Mouse (Mus musculus) embryonic facial prominence, embryonic 12.5 days (tissue): ENCODE measurements around the gene Cbarp. TPM values are rescaled to one million over a fixed set of nuclear protein-coding genes. Genes with fewer than 3 reads are reported as not detected.
A peak's percentile ranks its signal among the peaks of the same experiment; 100 is the strongest.

Experiments
- ATAC-seq: fragments of 200-750 bp; cut with Nextera tagmentation; 2 replicates; pipeline ENCODE4 v1.8.0; 2017; ENCODE audit not compliant: insufficient number of reproducible peaks, insufficient read depth, low FRiP score, low TSS enrichment
- H3K27ac ChIP-seq: fragments of 300-500 bp; sonication (generic); 2 replicates; pipeline ENCODE4 v1.5.1; 2016; ENCODE audit warnings: mild to moderate bottlenecking
- H3K27me3 ChIP-seq: fragments of 300-500 bp; sonication (generic); 2 replicates; pipeline ENCODE4 v1.6.1; 2016; ENCODE audit warnings: mild to moderate bottlenecking, moderate library complexity
- H3K36me3 ChIP-seq: fragments of 300-500 bp; sonication (generic); 2 replicates; pipeline ENCODE4 v1.6.1; 2016; ENCODE audit warnings: mild to moderate bottlenecking
- H3K4me1 ChIP-seq: fragments of 300-500 bp; sonication (generic); 2 replicates; pipeline ENCODE4 v1.6.1; 2016
- H3K4me2 ChIP-seq: fragments of 300-500 bp; sonication (generic); replicated peaks from 2 replicates; pipeline ENCODE4 v1.6.1; 2016; ENCODE audit warnings: mild to moderate bottlenecking, moderate library complexity
- H3K4me3 ChIP-seq: fragments of 300-500 bp; sonication (generic); 2 replicates; pipeline ENCODE4 v1.5.1; 2016; ENCODE audit warnings: mild to moderate bottlenecking
- H3K9ac ChIP-seq: fragments of 300-500 bp; sonication (generic); 2 replicates; pipeline ENCODE4 v1.6.1; 2016; ENCODE audit warnings: mild to moderate bottlenecking, moderate library complexity
- H3K9me3 ChIP-seq: fragments of 300-500 bp; sonication (generic); 2 replicates; pipeline ENCODE4 v1.6.1; 2016; ENCODE audit warnings: mild to moderate bottlenecking, moderate library complexity
- WGBS: fragments of 180-500 bp; shearing (Covaris S2); methylation state at CpG from one replicate; pipeline ENCODE4 v1.1.7; 2016; 5-methylcytosine and 5-hydroxymethylcytosine counted together
- polyA plus RNA-seq: library from polyadenylated mRNA; unstranded; fragments of >200 nt; fragmentation: Nextera tagmentation; extraction: Ambion mirVana; gene quantifications from 2 replicates; pipeline ENCODE4 v1.2.1, GENCODE M21; 2016

Gene Cbarp
- polyA plus RNA-seq, 1 experiment from 2014 or later = 8.5 TPM

DNA sequence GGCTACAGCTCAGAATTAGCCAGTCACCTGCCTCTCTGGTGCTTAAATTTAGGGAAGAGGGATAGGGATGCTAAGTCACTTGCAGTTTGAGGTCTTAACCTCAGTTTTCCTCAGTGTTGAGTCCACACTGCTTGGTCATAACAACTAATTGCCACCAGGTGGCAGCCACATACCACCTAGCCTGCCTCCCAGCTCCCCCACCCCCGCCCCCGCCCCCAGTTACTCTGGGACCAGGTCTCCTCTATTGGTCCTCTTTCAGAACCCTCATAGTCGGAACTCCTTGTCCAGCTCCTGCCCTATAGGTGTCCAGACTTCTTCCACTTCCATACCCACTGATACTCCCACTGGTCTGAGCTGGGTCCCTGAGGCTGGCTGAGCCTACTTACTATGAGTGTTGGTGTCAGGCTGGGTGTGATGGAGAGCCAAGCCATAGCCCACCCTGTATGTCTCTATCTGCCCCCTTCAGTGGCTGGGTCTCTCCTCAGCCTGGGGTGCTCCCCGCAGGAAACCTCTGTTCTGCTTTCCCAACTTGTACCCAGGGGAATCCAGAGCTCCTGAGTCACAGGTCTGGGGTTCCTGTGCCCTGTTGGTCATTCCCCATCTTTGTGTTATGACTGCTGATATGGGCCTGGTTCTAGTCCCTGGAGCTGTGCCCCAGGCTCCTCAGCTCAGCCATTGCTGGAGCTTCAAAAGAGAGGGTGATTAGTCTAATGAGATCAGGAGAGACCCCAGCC, 35.1 kb upstream of the Cbarp start:
- Histone ChIP-seq H3K27ac (no peak overlapping the region), H3K27me3 (no peaks in the 10 kb centered on the region), H3K4me3 (no peak overlapping the region), H3K4me2 (no peak overlapping the region), H3K4me1 (peaks cover 23% of the 10 kb centered on the region), H3K9ac (0 out of 2 replicates have a peak overlapping the region, but pooled peaks have one; percentile 5), H3K9me3 (no peaks in the 10 kb centered on the region), H3K36me3 (peaks cover 17% of the 10 kb centered on the region)
- 21% methylated on average over 4 of the region's 4 CpGs for WGBS
- 0 out of 2 replicates have a peak, but pooled peaks have one; percentile 8 for ATAC-seq

DNA sequence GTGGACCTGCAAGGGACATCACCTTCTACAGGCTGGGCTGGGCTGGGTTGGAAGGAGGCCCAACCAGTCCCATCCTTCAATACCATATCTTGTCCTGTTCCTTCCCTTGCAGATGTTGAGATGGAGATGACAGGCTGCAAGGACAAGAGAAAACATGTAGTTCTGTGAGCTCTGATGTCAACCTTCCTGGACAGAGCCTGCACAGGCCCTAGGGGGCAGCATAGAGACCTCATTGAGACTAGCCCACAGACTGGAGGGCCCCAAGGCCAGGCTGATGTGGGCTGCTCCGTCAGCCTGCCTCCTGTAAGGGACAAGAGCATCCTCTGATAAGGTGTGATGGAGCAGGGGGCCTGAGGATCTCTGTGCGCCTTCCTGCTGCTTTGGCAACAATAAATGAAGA, 34.1 kb upstream of the Cbarp start:
- Histone ChIP-seq H3K27me3 (no peaks in the 10 kb centered on the region), H3K4me3 (no peak overlapping the region), H3K36me3 (peaks cover 27% of the 10 kb centered on the region), H3K9ac (no peak overlapping the region), H3K4me1 (peaks cover 24% of the 10 kb centered on the region), H3K9me3 (no peaks in the 10 kb centered on the region), H3K27ac (no peak overlapping the region), H3K4me2 (no peak overlapping the region)
- 53% methylated on average over 2 of the region's 2 CpGs for WGBS
- ATAC-seq = no peak

DNA sequence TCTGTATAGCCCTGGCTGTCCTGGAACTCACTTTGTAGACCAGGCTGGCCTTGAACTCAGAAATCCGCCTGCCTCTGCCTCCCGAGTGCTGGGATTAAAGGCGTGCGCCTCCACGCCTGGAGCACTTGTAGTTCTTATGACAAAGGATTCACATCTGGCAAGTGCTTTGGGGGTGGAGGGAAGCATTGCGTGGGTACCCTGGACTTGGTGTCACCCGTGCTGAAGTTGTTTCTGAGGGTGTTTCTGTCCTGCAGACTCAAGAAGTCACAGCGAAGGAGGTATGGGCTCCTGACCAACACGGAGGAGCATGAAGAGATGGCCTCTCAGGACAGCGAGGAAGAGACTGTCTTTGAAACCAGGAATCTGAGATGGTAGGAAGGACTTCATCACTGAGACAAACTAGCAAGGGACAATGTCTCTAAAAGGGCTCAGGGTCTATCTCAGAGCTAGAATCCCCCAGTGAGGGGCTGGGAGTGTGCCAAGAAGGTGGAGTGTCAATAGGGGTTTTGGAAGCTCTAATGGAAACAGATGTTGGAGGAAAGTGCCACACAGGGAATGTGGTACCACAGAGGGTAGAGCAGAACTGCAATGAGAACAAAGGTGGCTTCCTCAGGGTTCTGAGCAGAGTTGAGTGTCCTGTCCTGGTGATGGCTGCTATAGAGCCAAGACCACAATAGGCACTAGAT, 33.5 kb upstream of the Cbarp start:
- peaks cover 27% of the 10 kb centered on the region for H3K4me1 ChIP-seq
- H3K4me2 ChIP-seq = no peak overlapping the region
- H3K9ac ChIP-seq = no peak overlapping the region
- no peak overlapping the region for H3K4me3 ChIP-seq
- no peak for ATAC-seq
- WGBS = 85% methylated on average over 10 of the region's 10 CpGs
- no peaks in the 10 kb centered on the region for H3K9me3 ChIP-seq
- peaks cover 27% of the 10 kb centered on the region for H3K36me3 ChIP-seq
- no peaks in the 10 kb centered on the region for H3K27me3 ChIP-seq
- no peak overlapping the region for H3K27ac ChIP-seq

DNA sequence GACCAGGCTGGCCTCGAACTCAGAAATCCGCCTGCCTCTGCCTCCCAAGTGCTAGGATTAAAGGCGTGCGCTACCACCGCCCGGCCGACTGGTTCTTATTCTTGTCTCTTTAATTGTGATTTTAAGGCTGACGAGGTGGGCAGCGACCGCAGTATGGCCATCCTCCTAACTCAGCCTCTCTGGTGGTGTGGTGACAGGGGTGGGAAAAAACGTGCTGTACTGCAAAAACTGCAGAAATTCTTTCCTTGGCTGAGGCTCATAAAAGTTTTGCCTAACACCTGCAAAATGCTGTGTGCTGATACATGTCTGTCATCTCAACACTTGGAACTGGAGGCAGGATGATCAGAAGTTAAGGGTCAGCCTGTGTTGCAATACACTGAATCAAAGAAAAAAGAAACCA, 32.7 kb upstream of the Cbarp start:
- WGBS = 9% methylated on average over 11 of the region's 11 CpGs
- Histone ChIP-seq H3K27ac (peak overlapping the region; percentile 76; the same call in 1 of the 2 replicates), H3K4me2 (peak overlapping the region; percentile 58), H3K9me3 (no peaks in the 10 kb centered on the region), H3K9ac (peak overlapping the region; percentile 44), H3K27me3 (no peaks in the 10 kb centered on the region), H3K36me3 (peaks cover 27% of the 10 kb centered on the region), H3K4me1 (peaks cover 33% of the 10 kb centered on the region), H3K4me3 (peak overlapping the region; percentile 48)
- no peak for ATAC-seq

DNA sequence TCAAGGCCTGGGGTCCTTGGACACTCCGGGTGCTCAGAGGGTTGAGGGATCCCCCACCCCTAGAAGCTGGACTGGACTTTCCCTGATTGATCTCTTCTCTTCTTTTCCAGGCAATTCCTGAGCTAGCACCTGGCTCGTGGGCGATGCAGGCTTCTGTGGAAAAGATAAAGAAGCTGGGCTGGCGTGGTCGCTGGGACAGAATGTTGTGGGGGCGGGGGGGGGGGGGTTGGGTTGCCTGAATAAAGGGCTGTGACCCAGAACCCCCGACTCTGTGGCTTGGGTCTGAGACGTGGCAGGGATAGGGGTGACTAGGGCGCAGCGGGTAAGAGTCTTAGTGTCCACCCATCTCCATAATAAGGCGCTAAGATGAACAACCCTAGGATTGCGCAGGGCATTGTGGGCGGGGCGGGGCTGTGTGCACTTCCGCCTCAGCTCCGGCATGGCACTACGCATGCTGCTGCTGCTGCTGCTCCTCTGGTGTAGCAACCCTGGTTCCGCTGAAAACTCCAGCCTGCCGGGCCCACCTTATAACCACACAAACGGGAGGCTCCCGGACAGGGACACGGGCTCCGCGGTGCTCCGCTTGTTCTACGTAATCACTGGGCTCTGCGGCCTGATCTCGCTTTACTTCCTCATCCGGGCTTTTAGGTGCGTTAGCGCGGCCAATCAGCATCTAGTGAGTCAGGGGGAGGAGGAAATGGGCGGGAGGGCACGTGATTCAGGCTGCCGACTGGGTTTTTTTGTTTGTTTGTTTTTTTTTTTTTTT, 32.1 kb upstream of the Cbarp start, which contains the start of gene 1600002K03Rik:
Gene 1600002K03Rik, plus strand, starts transcription at position 418 of the 766 bp plus-strand sequence.
- Histone ChIP-seq H3K4me3 (peak within 1 kb of the TSS; percentile 48), H3K4me2 (peak within 1 kb of the TSS; percentile 58), H3K9me3 (no peaks in the 10 kb centered on the region), H3K36me3 (peaks cover 27% of the 10 kb centered on the region), H3K4me1 (peaks cover 33% of the 10 kb centered on the region), H3K27ac (peak within 1 kb of the TSS; percentile 76), H3K27me3 (no peaks in the 10 kb centered on the region), H3K9ac (peak within 1 kb of the TSS; percentile 44)
- peak; percentile 43; the same call in 1 of the 2 replicates for ATAC-seq
- WGBS = 8% methylated on average over 35 of the region's 35 CpGs

DNA sequence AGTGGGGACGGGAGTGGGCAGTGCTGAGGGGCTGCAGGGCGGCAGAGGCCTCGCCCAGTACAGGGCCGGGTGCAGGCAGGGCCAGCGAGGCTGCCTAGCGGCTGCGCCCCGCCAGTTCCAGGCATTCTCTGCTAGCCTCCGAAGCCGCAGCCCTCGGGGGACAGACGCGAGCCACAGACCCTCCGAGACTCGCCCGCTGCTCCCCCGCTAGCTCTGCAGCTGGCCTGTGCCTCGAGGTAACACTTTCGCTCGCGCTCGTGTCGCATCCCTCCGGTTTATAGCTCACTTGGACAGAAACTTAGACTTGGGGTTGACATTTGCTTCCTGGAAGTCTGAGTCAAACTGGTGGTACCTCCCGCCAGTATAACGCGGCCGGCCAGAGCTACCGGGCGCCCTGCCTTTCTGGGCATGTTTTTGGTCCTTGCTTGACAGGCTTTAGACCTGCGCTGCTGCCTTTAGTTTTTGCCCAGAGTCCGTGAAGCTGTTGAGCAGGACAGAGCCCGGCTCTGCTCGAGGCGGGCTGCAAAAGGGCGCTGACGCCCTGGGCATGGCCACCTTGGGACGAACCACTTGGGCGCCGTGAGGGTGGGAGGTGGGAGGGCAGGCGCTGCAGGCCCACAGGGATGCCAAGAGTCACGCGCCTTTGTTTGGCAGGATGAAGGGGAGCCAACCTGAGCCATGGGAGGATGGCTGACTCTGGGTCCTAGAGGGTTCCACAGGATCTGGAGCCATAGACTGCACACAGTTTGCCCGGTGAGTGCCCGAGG, 31.3 kb upstream of the Cbarp start:
- no peaks in the 10 kb centered on the region for H3K27me3 ChIP-seq
- 85% methylated on average over 45 of the region's 45 CpGs for WGBS
- H3K4me3 ChIP-seq = peak overlapping the region; percentile 48; the same call in 1 of the 2 replicates
- peak overlapping the region; percentile 76 for H3K27ac ChIP-seq
- H3K9ac ChIP-seq = peak overlapping the region; percentile 34; the same call in 1 of the 2 replicates
- peaks cover 33% of the 10 kb centered on the region for H3K4me1 ChIP-seq
- peak overlapping the region; percentile 58; the same call in 1 of the 2 replicates for H3K4me2 ChIP-seq
- H3K9me3 ChIP-seq = no peaks in the 10 kb centered on the region
- ATAC-seq = no peak
- peaks cover 27% of the 10 kb centered on the region for H3K36me3 ChIP-seq

DNA sequence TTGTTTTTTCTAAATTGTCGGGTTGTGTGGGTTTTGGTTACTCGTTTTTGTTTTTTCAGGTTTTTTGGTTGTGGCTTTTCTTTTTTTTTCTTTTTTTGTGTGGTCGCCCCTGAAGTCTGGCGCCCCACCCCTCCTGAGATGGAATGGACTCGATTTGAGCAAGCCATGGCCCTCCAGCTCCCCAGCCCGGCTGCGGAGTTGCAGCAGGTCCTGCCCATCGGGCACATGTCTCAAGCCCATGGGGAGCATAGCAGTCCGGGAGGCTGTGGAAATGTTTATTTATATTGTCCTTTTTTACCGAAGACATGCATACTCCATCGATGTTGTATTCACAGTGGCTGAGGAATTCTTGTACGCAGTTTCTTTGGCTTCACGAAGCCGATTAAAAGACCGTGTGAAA, 30.6 kb upstream of the Cbarp start:
- no peak overlapping the region for H3K4me3 ChIP-seq
- peaks cover 37% of the 10 kb centered on the region for H3K4me1 ChIP-seq
- no peak for ATAC-seq
- no peaks in the 10 kb centered on the region for H3K9me3 ChIP-seq
- 87% methylated on average over 15 of the region's 15 CpGs for WGBS
- peak overlapping the region; percentile 76; the same call in 1 of the 2 replicates for H3K27ac ChIP-seq
- no peaks in the 10 kb centered on the region for H3K27me3 ChIP-seq
- 0 out of 2 replicates have a peak overlapping the region, but pooled peaks have one; percentile 3 for H3K9ac ChIP-seq
- no peak overlapping the region for H3K4me2 ChIP-seq
- peaks cover 27% of the 10 kb centered on the region for H3K36me3 ChIP-seq

DNA sequence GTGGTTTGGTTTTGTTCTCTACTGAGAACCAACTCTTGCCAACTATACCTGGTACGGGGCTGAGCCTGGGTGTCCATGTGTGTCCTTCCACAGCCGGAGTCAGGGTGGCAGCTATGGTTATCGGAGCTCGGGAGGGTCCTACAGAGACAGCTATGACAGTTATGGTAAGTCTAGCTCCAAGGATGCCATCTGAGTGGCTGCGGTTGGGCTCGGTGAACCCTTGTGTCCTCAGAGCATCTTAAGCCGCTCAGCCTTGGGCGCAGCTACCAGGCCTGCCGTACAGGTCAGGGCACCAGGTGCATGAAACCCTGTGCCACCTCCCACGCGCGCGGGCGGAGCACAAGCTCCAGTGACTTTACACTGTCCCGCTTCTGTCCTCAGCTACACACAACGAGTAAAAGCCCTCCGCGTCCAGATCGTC, 30.0 kb upstream of the Cbarp start:
- Histone ChIP-seq H3K4me2 (no peak overlapping the region), H3K4me3 (0 out of 2 replicates have a peak overlapping the region, but pooled peaks have one; percentile 2), H3K4me1 (peaks cover 41% of the 10 kb centered on the region), H3K36me3 (peaks cover 27% of the 10 kb centered on the region), H3K9ac (0 out of 2 replicates have a peak overlapping the region, but pooled peaks have one; percentile 10), H3K27me3 (no peaks in the 10 kb centered on the region), H3K9me3 (no peaks in the 10 kb centered on the region), H3K27ac (no peak overlapping the region)
- WGBS = 96% methylated on average over 19 of the region's 19 CpGs
- ATAC-seq = no peak

DNA sequence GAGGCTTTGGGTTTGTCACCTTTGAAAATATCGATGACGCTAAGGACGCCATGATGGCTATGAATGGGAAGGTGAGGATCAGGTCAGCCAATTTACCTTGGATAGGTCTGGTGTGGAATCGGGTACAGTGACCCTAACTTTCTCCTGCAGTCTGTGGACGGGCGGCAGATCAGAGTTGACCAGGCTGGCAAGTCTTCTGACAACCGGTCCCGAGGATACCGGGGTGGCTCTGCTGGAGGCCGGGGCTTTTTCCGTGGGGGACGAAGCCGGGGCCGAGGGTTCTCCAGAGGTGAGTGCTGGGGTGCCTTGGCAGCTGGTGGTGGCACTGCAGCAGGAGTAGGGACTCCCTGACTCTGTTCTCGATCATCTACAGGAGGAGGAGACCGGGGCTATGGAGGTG, 29.4 kb upstream of the Cbarp start:
- Histone ChIP-seq H3K36me3 (peaks cover 27% of the 10 kb centered on the region), H3K4me2 (no peak overlapping the region), H3K27me3 (no peaks in the 10 kb centered on the region), H3K27ac (no peak overlapping the region), H3K4me1 (peaks cover 46% of the 10 kb centered on the region), H3K9me3 (no peaks in the 10 kb centered on the region), H3K9ac (peak overlapping the region; percentile 10; the same call in 1 of the 2 replicates), H3K4me3 (0 out of 2 replicates have a peak overlapping the region, but pooled peaks have one; percentile 2)
- WGBS = 97% methylated on average over 16 of the region's 16 CpGs
- ATAC-seq = no peak

DNA sequence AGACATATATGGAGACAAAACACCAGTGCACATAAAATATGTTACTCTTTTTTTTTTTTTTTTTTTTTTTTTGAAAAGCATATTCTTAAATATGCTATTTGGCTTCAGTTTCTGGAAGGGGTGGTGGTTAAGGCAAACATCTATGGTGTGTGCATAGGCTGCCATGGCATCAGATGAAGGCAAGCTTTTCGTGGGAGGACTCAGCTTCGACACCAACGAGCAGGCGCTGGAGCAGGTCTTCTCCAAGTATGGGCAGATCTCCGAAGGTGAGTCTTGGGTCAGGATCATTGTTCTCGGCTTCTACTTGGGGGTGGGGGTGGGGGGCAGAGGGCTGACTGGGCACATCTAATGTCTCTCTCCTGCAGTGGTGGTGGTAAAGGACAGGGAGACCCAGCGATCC, 29.0 kb upstream of the Cbarp start:
- Histone ChIP-seq H3K36me3 (peaks cover 27% of the 10 kb centered on the region), H3K27ac (no peak overlapping the region), H3K4me1 (peaks cover 42% of the 10 kb centered on the region), H3K9ac (no peak overlapping the region), H3K27me3 (no peaks in the 10 kb centered on the region), H3K4me3 (no peak overlapping the region), H3K9me3 (no peaks in the 10 kb centered on the region), H3K4me2 (no peak overlapping the region)
- no peak for ATAC-seq
- WGBS = 92% methylated on average over 7 of the region's 7 CpGs
